ENCODE assay signal across 10 mouse cellular contexts in the genomic region with DNA sequence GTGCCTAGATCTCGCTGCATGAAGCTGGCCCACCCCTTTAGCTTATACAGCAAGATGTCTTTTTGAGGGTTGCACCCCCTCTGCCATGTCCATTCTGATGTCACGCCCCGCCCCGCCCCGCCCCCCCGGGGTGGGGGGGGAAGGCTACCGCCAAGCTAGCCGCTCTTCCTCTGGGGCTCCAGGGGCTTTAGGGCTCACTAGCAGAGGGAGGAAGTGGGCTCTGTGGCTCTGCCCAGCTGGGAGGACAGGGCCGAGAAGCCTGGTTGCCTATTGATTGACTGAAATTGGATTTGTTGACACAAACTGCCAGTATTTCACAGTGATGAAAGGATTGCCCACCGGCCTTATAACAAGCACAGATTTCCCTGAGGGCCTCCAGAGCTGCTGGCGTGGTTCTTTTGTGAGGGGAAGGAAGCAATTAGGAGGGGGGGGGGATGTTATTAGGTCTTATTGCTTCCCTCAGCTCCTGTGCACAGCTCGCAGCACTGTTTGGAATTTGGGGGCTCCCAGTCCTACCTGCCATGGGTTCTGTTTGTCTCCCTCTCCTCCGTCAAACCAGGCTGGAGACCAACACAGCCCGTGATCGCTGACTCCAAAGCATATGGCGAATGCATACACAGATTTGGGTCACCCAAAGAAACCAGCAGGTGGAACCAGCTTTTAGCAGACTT.
DNase-seq lines count a peak whose midpoint lies in the region; ATAC-seq lines count a peak whose summit lies in the region.
"Had no signal": no experiment of that assay in that cellular context is flagged by ENCODE, and none has a peak within 500 bp of the region (broad histone marks: within the 10 kb centered on the region; RNA-seq: fewer than 3 reads in every experiment).

No protein-coding gene starts in this region.

- no peak overlapping the region for H3K27ac ChIP-seq in kidney, embryonic 14.5 days (ENCODE audit: low read depth, low read length)
- peak overlapping the region; percentile 75 for H3K27ac ChIP-seq in embryonic facial prominence, embryonic 10.5 days (replicated peaks)
- H3K27ac ChIP-seq in hindbrain, embryonic 14.5 days, result peak overlapping the region; percentile 80
- H3K27ac ChIP-seq: heart, embryonic 15.5 days had no signal

- DNase-seq in kidney, postnatal 14 days, result no peak
- DNase-seq in embryonic facial prominence, embryonic 10.5 days (ENCODE audit: low spot score), result peak; percentile 77
- peak; percentile 43 for DNase-seq in hindbrain, embryonic 14.5 days (ENCODE audit: low spot score)
- peak; percentile 27 for DNase-seq in neural tube, embryonic 10.5 days (ENCODE audit: extremely low spot score, low spot score)
- DNase-seq in natural killer cell, adult 2 months (ENCODE audit: low spot score in 2 of 2), result no peak
- no peak for DNase-seq in kidney, adult 11 months
- DNase-seq in kidney, adult 8-10 months, result no peak

- peaks cover 8% of the 10 kb centered on the region; the same call in 1 of the 2 replicates for H3K4me1 ChIP-seq in kidney, embryonic 14.5 days (ENCODE audit: control insufficient read depth, insufficient read depth, low read length)
- peaks cover 38% of the 10 kb centered on the region for H3K4me1 ChIP-seq in embryonic facial prominence, embryonic 10.5 days
- peaks cover 25% of the 10 kb centered on the region for H3K4me1 ChIP-seq in hindbrain, embryonic 14.5 days (replicated peaks; ENCODE audit: control insufficient read depth, insufficient read depth, low read length)

- H3K27me3 ChIP-seq in kidney, embryonic 14.5 days (ENCODE audit: control insufficient read depth, insufficient read depth, low read length), result no peaks in the 10 kb centered on the region; the same call in 1 of the 2 replicates
- peaks cover 33% of the 10 kb centered on the region for H3K27me3 ChIP-seq in embryonic facial prominence, embryonic 10.5 days (replicated peaks; ENCODE audit: low read depth, poor library complexity, severe bottlenecking)
- no peaks in the 10 kb centered on the region for H3K27me3 ChIP-seq in hindbrain, embryonic 14.5 days (ENCODE audit: control insufficient read depth, insufficient read depth, low read length)
- H3K27me3 ChIP-seq: heart, embryonic 15.5 days had no signal

- H3K4me3 ChIP-seq in kidney, embryonic 14.5 days (ENCODE audit: low read length), result no peak overlapping the region
- peak overlapping the region; percentile 41 for H3K4me3 ChIP-seq in embryonic facial prominence, embryonic 10.5 days
- no peak overlapping the region for H3K4me3 ChIP-seq in hindbrain, embryonic 14.5 days (replicated peaks; ENCODE audit: low read length)
- H3K4me3 ChIP-seq: heart, embryonic 15.5 days; myocyte had no signal

- no peak overlapping the region; the same call in 1 of the 2 replicates for H3K9ac ChIP-seq in kidney, embryonic 14.5 days (ENCODE audit: low read depth, low read length)
- peak overlapping the region; percentile 36; the same call in 1 of the 2 replicates for H3K9ac ChIP-seq in hindbrain, embryonic 14.5 days
- H3K9ac ChIP-seq: heart, embryonic 15.5 days had no signal

- 0 out of 2 replicates have a peak, but pooled peaks have one; percentile 20 for ATAC-seq in kidney, embryonic 14.5 days (ENCODE audit: low FRiP score, low TSS enrichment)
- ATAC-seq in hindbrain, embryonic 14.5 days (ENCODE audit: low FRiP score), result peak; percentile 43; the same call in 1 of the 2 replicates

- peaks cover 2% of the 10 kb centered on the region; the same call in 1 of the 2 replicates for H3K9me3 ChIP-seq in kidney, embryonic 14.5 days (ENCODE audit: control insufficient read depth, low read length)
- 0 out of 2 replicates have a peak, but pooled peaks cover 5% of the 10 kb centered on the region for H3K9me3 ChIP-seq in embryonic facial prominence, embryonic 10.5 days
- peaks cover 11% of the 10 kb centered on the region; the same call in 1 of the 2 replicates for H3K9me3 ChIP-seq in hindbrain, embryonic 14.5 days (ENCODE audit: control insufficient read depth, low read length)
- H3K9me3 ChIP-seq: heart, embryonic 15.5 days had no signal

- whole genome bisulfite sequencing in kidney, embryonic 14.5 days, result 21% methylated on average over 16 of the region's 16 CpGs
- 18% methylated on average over 16 of the region's 16 CpGs for WGBS in embryonic facial prominence, embryonic 10.5 days
- WGBS in hindbrain, embryonic 14.5 days, result 23% methylated on average over 16 of the region's 16 CpGs

- no peaks in the 10 kb centered on the region for H3K36me3 ChIP-seq in kidney, embryonic 14.5 days (ENCODE audit: control insufficient read depth, insufficient read depth, low read length)
- H3K36me3 ChIP-seq in embryonic facial prominence, embryonic 10.5 days (replicated peaks), result no peaks in the 10 kb centered on the region
- H3K36me3 ChIP-seq in hindbrain, embryonic 14.5 days (replicated peaks; ENCODE audit: control insufficient read depth, insufficient read depth), result no peaks in the 10 kb centered on the region
- H3K36me3 ChIP-seq: heart, embryonic 15.5 days had no signal

- no peak overlapping the region; the same call in 1 of the 2 replicates for H3K4me2 ChIP-seq in kidney, embryonic 14.5 days (replicated peaks; ENCODE audit: low read depth, low read length)
- peak overlapping the region; percentile 16; the same call in 1 of the 2 replicates for H3K4me2 ChIP-seq in hindbrain, embryonic 14.5 days (replicated peaks)

Comparison
In these comparisons a context has a peak if more than half of its experiments do, and no peak if none do; other contexts are left out.
1. DNase-seq: peak in embryonic facial prominence, embryonic 10.5 days (single experiment), hindbrain, embryonic 14.5 days (single experiment) and neural tube, embryonic 10.5 days (single experiment); none in kidney, postnatal 14 days (single experiment), natural killer cell, adult 2 months (0 of 2), kidney, adult 11 months (single experiment) and kidney, adult 8-10 months (0 of 2).